Mouse (Mus musculus): ENCODE data around the gene Fbln5. TPM values are rescaled to one million over a fixed set of nuclear protein-coding genes. Genes with fewer than 3 reads are reported as not detected.
A peak's percentile ranks its signal among the peaks of the same experiment; 100 is the strongest.

Gene Fbln5
- polyA plus RNA-seq, 1 experiment from 2014 or later = 2.5 TPM

DNA sequence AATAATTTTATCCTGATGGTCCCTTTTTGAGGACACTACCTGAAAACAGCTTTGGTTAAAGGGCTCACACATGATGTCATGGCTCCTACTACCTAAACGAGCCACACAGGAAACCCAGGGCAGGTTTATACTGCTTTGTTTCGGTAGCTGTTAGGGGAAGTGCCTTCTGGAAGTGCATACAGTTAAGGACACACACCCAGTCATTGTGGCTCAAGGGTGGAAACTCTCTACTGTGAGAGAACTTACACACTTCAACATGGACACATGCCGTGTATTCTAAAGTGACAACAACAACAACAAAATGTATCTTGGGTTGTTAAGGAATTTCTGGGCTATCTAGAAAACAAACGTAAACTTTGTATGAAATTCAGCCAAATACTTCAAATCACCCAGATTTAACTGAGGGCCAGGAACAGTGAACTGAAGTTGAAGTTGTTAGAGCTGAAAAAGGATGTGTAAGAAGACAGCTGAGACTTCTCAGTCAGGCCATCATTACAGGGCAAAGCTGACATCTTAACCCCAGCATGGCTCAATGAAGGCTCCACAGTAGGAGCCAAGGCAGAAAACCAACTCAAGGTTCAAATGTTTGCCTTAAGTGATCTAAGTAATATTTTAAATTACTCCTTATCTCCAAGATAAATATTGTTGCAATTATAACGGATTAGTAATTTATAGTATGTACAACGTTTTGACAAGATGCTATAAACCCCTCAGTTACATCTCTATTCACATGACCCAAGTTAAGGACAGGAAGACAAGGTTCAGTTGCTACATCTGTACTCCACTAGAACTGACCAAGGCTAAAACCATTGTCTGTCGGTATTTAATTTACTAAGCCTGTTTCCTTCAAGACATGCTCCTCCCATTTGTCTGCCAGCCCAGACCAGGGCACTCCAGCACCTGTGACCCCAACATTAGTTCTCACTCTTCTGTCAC lies 13.6 kb upstream of the Fbln5 start:
- Histone ChIP-seq H3K27ac (no peak overlapping the region), H3K4me2 (no peak overlapping the region), H3K27me3 (no peaks in the 10 kb centered on the region), H3K9me3 (replicated peaks) (no peaks in the 10 kb centered on the region), H3K4me1 (no peaks in the 10 kb centered on the region), H3K9ac (no peak overlapping the region), H3K4me3 (no peak overlapping the region), H3K36me3 (ENCODE audit: poor library complexity, severe bottlenecking) (peaks cover 20% of the 10 kb centered on the region)
- WGBS = 91% methylated on average over 7 of the region's 7 CpGs
- ATAC-seq = no peak

DNA sequence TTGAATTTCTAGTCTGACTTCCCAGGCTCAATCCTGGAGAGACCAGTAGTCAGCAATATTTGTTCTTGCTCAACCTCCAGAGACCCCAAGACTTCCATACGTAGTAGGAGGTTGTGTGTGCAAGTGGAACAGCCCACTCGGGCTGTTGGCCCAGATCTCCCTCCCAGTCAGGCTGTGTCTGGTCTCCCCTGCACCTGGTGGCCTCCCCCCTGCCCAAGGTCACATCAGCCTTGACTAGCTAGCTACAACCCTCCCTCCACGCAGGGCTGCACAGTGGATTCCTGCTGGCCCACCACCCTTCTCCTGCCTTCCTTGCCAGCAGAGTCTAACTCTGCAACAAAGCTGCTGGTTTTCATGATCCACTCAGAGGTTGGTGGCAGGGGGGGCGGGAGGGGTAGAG lies 12.4 kb upstream of the Fbln5 start:
- peaks cover 11% of the 10 kb centered on the region for H3K36me3 ChIP-seq (ENCODE audit: poor library complexity, severe bottlenecking)
- no peaks in the 10 kb centered on the region for H3K27me3 ChIP-seq
- no peak overlapping the region for H3K4me3 ChIP-seq
- 77% methylated on average over 4 of the region's 4 CpGs for WGBS
- no peak overlapping the region for H3K4me2 ChIP-seq
- no peak overlapping the region for H3K27ac ChIP-seq
- no peak overlapping the region for H3K9ac ChIP-seq
- ATAC-seq = peak; percentile 19; the same call in 1 of the 2 replicates
- no peaks in the 10 kb centered on the region for H3K9me3 ChIP-seq (replicated peaks)
- H3K4me1 ChIP-seq = no peaks in the 10 kb centered on the region

DNA sequence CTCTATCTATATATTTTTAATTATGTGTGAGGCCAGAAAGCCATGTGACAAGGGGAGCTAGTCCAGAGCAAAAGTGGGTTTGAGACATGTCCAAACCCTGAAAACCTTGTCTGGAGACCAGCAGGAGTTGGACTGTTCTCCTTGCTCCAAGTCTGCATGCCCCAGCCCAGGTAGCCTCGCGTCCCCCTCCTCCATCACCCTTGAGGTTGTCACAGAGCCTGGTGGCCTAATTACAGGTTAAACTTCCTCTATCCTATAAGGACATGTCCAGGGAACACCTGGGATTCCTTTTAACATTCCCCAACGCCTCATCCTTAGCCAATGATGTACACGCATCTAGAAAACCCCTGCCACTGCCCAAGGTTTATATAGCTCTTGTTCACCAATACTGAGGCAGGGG lies 4.3 kb upstream of the Fbln5 start:
- Histone ChIP-seq H3K9ac (no peak overlapping the region), H3K27ac (no peak overlapping the region), H3K36me3 (ENCODE audit: poor library complexity, severe bottlenecking) (no peaks in the 10 kb centered on the region), H3K9me3 (replicated peaks) (no peaks in the 10 kb centered on the region), H3K27me3 (peaks cover 16% of the 10 kb centered on the region), H3K4me2 (no peak overlapping the region), H3K4me1 (peaks cover 14% of the 10 kb centered on the region), H3K4me3 (no peak overlapping the region)
- WGBS = 88% methylated on average over 4 of the region's 4 CpGs
- ATAC-seq = no peak

DNA sequence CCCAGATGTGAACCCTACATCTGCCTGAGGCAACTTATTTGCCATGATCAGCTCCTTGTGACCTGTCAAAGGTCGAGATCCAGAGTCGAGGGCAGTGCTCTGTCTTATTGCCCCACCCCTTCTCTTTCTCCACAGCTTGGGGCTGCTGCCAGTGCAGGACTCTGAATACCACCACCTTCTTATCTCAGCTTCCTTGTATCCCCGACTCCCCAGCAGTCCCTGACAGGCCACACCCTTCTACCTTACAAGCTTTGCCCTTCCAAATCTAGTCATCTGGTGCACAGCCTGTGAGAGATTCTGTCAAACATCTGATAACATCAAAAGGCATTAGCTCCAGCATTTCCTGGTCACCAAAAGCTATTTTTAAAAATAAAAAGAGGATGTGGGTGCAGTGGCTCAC lies 2.7 kb upstream of the Fbln5 start:
- peaks cover 22% of the 10 kb centered on the region for H3K27me3 ChIP-seq
- H3K4me3 ChIP-seq = no peak overlapping the region
- no peak overlapping the region for H3K27ac ChIP-seq
- H3K4me1 ChIP-seq = peaks cover 14% of the 10 kb centered on the region
- no peak for ATAC-seq
- WGBS = 50% methylated on average over 3 of the region's 3 CpGs
- no peaks in the 10 kb centered on the region for H3K9me3 ChIP-seq (replicated peaks)
- H3K4me2 ChIP-seq = no peak overlapping the region
- H3K36me3 ChIP-seq (ENCODE audit: poor library complexity, severe bottlenecking) = no peaks in the 10 kb centered on the region
- H3K9ac ChIP-seq = no peak overlapping the region

DNA sequence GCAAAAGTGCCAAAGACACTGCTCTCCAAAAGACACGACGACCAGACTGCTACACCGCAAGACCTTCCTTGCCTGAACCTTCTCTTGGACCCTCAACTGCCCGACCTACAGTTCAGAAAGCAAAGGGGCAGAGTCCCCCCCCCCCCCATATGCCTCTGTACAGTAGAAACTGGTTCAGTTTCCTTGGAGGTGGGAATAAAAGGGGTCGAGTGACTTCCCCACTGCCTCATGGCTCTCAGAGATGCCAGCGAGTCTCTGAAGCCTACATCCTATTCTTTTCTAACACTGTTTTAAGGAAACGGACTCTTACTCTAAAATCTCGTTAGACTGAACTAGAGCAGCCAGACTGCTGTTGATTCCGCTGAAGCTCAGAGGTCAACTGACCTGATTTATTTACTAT lies 715 bp upstream of the Fbln5 start:
- H3K27me3 ChIP-seq = peaks cover 24% of the 10 kb centered on the region
- no peaks in the 10 kb centered on the region for H3K9me3 ChIP-seq (replicated peaks)
- no peak for ATAC-seq
- H3K4me2 ChIP-seq = peak overlapping the region; percentile 92
- WGBS = 35% methylated on average over 9 of the region's 9 CpGs
- no peak overlapping the region for H3K27ac ChIP-seq
- peak overlapping the region; percentile 46 for H3K4me3 ChIP-seq
- 0 out of 2 replicates have a peak overlapping the region, but pooled peaks have one; percentile 57 for H3K9ac ChIP-seq
- no peaks in the 10 kb centered on the region for H3K36me3 ChIP-seq (ENCODE audit: poor library complexity, severe bottlenecking)
- H3K4me1 ChIP-seq = peaks cover 14% of the 10 kb centered on the region

DNA sequence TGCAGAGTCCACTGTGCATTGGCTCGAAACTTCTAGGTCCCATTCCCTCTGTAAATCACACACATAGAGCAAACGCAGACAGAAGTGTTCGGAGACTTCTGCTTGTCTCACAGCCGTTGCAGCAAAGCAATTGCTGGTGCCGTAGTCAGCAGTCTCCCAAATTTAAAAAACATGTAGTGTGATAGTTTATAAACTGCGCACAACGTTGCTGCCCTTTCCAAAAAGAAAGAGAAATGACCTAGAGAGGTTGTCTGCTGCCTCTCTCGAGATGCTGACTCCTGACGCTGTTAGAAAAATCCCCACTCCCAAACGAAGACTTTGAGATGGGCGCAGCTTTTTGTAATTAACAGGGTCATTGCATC lies 628 bp downstream of the Fbln5 start:
- ATAC-seq = no peak
- peak overlapping the region; percentile 57 for H3K9ac ChIP-seq
- 36% methylated on average over 11 of the region's 11 CpGs for WGBS
- no peak overlapping the region for H3K27ac ChIP-seq
- H3K27me3 ChIP-seq = peaks cover 24% of the 10 kb centered on the region
- H3K4me1 ChIP-seq = peaks cover 14% of the 10 kb centered on the region
- H3K9me3 ChIP-seq (replicated peaks) = no peaks in the 10 kb centered on the region
- H3K4me2 ChIP-seq = peak overlapping the region; percentile 92
- peak overlapping the region; percentile 46 for H3K4me3 ChIP-seq
- no peaks in the 10 kb centered on the region for H3K36me3 ChIP-seq (ENCODE audit: poor library complexity, severe bottlenecking)

GRCm38 (mm10) chr12:101816810-101817209 lies 2.0 kb downstream of the Fbln5 start:
- H3K4me2 ChIP-seq = no peak overlapping the region
- WGBS = 44% methylated on average over 5 of the region's 5 CpGs
- peaks cover 24% of the 10 kb centered on the region for H3K27me3 ChIP-seq
- H3K9me3 ChIP-seq (replicated peaks) = no peaks in the 10 kb centered on the region
- ATAC-seq = no peak
- H3K4me3 ChIP-seq = no peak overlapping the region
- H3K4me1 ChIP-seq = peaks cover 14% of the 10 kb centered on the region
- no peak overlapping the region for H3K9ac ChIP-seq
- no peak overlapping the region for H3K27ac ChIP-seq
- no peaks in the 10 kb centered on the region for H3K36me3 ChIP-seq (ENCODE audit: poor library complexity, severe bottlenecking)

- WGBS = 89% methylated on average over 6 of the region's 6 CpGs
- Histone ChIP-seq H3K4me1 (peaks cover 14% of the 10 kb centered on the region), H3K27ac (no peak overlapping the region), H3K36me3 (ENCODE audit: poor library complexity, severe bottlenecking) (no peaks in the 10 kb centered on the region), H3K4me3 (no peak overlapping the region), H3K9me3 (replicated peaks) (no peaks in the 10 kb centered on the region), H3K27me3 (peaks cover 19% of the 10 kb centered on the region), H3K9ac (no peak overlapping the region), H3K4me2 (no peak overlapping the region)
- no peak for ATAC-seq
Observed at GRCm38 (mm10) chr12:101815796-101816195, 3.1 kb downstream of the Fbln5 start.

- H3K36me3 ChIP-seq (ENCODE audit: poor library complexity, severe bottlenecking) = no peaks in the 10 kb centered on the region
- H3K4me2 ChIP-seq = no peak overlapping the region
- H3K9ac ChIP-seq = no peak overlapping the region
- H3K9me3 ChIP-seq (replicated peaks) = no peaks in the 10 kb centered on the region
- H3K4me1 ChIP-seq = peaks cover 11% of the 10 kb centered on the region
- ATAC-seq = no peak
- WGBS = 94% methylated on average over 2 of the region's 2 CpGs
- no peak overlapping the region for H3K27ac ChIP-seq
- H3K4me3 ChIP-seq = no peak overlapping the region
- H3K27me3 ChIP-seq = peaks cover 9% of the 10 kb centered on the region
Observed at GRCm38 (mm10) chr12:101814423-101814822, 4.4 kb downstream of the Fbln5 start.

GRCm38 (mm10) chr12:101811181-101811580 lies 7.7 kb downstream of the Fbln5 start:
- Histone ChIP-seq H3K4me1 (no peaks in the 10 kb centered on the region), H3K4me3 (no peak overlapping the region), H3K36me3 (ENCODE audit: poor library complexity, severe bottlenecking) (no peaks in the 10 kb centered on the region), H3K27ac (no peak overlapping the region), H3K9ac (no peak overlapping the region), H3K27me3 (no peaks in the 10 kb centered on the region), H3K4me2 (no peak overlapping the region), H3K9me3 (replicated peaks) (no peaks in the 10 kb centered on the region)
- no peak for ATAC-seq
- 61% methylated on average over 6 of the region's 6 CpGs for WGBS

GRCm38 (mm10) chr12:101810515-101810914 lies 8.3 kb downstream of the Fbln5 start:
- 67% methylated on average over 2 of the region's 2 CpGs for WGBS
- no peak overlapping the region for H3K27ac ChIP-seq
- H3K4me1 ChIP-seq = no peaks in the 10 kb centered on the region
- H3K27me3 ChIP-seq = no peaks in the 10 kb centered on the region
- H3K36me3 ChIP-seq (ENCODE audit: poor library complexity, severe bottlenecking) = no peaks in the 10 kb centered on the region
- no peaks in the 10 kb centered on the region for H3K9me3 ChIP-seq (replicated peaks)
- no peak overlapping the region for H3K9ac ChIP-seq
- H3K4me2 ChIP-seq = no peak overlapping the region
- H3K4me3 ChIP-seq = no peak overlapping the region
- no peak for ATAC-seq

DNA sequence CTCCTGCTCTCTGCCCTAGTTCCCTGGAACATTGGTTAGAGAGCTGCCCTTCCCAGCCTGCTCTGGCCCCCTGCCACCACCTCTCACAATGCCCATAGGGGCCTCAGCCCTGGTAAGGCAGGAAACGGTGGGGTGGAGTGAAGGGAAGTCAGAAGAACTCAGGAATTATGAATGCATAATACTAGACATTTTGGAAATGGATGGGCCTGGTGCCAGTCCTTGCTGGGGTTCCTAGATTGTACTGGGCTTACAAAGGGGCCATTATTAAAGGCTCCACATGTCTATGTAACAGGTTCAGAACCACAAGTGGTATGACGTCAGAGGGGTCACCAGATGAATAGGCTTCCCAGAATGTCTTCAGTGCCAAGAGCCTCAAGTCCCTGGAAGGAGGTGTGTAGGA lies 11.5 kb downstream of the Fbln5 start:
- H3K27me3 ChIP-seq = no peaks in the 10 kb centered on the region
- no peaks in the 10 kb centered on the region for H3K4me1 ChIP-seq
- H3K4me2 ChIP-seq = no peak overlapping the region
- WGBS = 53% methylated on average over 2 of the region's 2 CpGs
- no peaks in the 10 kb centered on the region for H3K36me3 ChIP-seq (ENCODE audit: poor library complexity, severe bottlenecking)
- no peaks in the 10 kb centered on the region for H3K9me3 ChIP-seq (replicated peaks)
- no peak overlapping the region for H3K9ac ChIP-seq
- no peak overlapping the region for H3K4me3 ChIP-seq
- H3K27ac ChIP-seq = no peak overlapping the region
- ATAC-seq = no peak

GRCm38 (mm10) chr12:101802445-101802844 lies 16.4 kb downstream of the Fbln5 start:
- Histone ChIP-seq H3K36me3 (ENCODE audit: poor library complexity, severe bottlenecking) (no peaks in the 10 kb centered on the region), H3K4me1 (no peaks in the 10 kb centered on the region), H3K9ac (no peak overlapping the region), H3K9me3 (replicated peaks) (no peaks in the 10 kb centered on the region), H3K4me3 (no peak overlapping the region), H3K27ac (no peak overlapping the region), H3K27me3 (no peaks in the 10 kb centered on the region), H3K4me2 (no peak overlapping the region)
- WGBS = 87% methylated on average over 3 of the region's 3 CpGs
- no peak for ATAC-seq
